Mouse (Mus musculus): Measurements from ENCODE around the gene Btbd35f4. TPM values are rescaled to one million over a fixed set of nuclear protein-coding genes. Genes with fewer than 3 reads are reported as not detected.
"Not testable (repeated sequence)": the region's sequence is repeated elsewhere in the genome, so short reads cannot be mapped to it uniquely, and the experiment has no call there.

Gene Btbd35f4
- not detected in 2 replicates for polyA plus RNA-seq (2015; fragmentation: Nextera tagmentation; extraction: Ambion mirVana)

DNA sequence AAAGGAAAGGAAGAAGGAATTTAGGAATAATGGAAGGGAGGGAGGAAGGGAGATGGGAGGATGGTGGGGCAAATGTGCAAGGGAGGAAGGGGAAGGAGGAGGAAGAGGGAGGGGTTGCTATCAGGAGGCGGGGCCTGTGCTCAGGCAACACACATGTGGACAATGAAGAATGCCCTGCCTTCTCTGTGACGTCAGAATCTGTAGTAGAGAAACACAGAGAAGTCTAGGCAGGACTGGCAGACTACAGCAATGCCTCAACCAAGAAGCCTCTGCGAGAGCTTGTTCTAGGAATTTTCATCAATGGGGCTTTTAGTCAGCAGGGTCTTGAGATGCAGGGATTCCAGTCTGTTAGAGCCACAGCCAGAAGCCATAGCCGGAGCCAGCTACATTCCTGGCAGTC is at the start of gene Btbd35f4:
Gene Btbd35f4 (plus strand): TSS at position 301 of the 400 bp plus-strand sequence.
- not testable (repeated sequence) for H3K9me3 ChIP-seq; H3K9ac ChIP-seq (replicated peaks); H3K4me3 ChIP-seq; H3K4me2 ChIP-seq (replicated peaks); ATAC-seq (replicated peaks); H3K36me3 ChIP-seq; H3K27me3 ChIP-seq; H3K4me1 ChIP-seq; H3K27ac ChIP-seq (replicated peaks)
- WGBS = no CpG with 5 or more reads among the region's 4 CpGs

DNA sequence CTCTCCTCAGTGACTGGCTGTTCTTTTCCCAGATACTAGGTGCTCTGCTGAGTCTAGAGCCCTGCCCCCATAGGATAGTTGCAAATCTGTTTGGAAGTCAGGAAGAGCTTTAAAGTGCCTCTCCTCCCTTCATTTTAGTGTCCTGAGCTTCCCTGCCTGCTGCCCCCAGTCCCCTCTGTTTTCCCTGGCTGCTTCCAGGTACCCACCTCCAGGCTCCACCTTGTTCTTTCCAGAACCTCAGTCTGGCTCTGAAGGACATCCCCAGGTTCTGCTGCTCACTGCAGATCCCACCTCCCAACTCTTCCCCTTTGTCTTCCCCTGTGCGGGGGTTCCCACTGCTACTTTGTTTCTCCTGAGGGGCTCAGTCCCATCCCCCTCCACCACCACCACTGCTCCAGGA is 39.7 kb downstream of the Btbd35f4 start:
- H3K27ac ChIP-seq (replicated peaks); H3K4me3 ChIP-seq; H3K4me1 ChIP-seq; H3K27me3 ChIP-seq; H3K9ac ChIP-seq (replicated peaks); H3K9me3 ChIP-seq; ATAC-seq (replicated peaks); H3K36me3 ChIP-seq; H3K4me2 ChIP-seq (replicated peaks): not testable (repeated sequence)
- no CpG with 5 or more reads among the region's 1 CpGs for WGBS

Other genes with a start within 250 kb of the Btbd35f4 start
- gene Btbd35f27, start 151.6 kb downstream of the Btbd35f4 start, polyA plus RNA-seq (2015; fragmentation: Nextera tagmentation; extraction: Ambion mirVana) = not detected in 2 replicates

Measured in forebrain, embryonic 15.5 days (tissue).